Mouse (Mus musculus): ENCODE measurements around the gene Dlg1.

- TF ChIP-seq CTCF (IDR thresholded peaks at IDR 0.05; ENCODE audit: low read depth, low read length) = no peak
- TF ChIP-seq GATA1 (IDR thresholded peaks at IDR 0.05; ENCODE audit: borderline replicate concordance, low read length) = no peak
- TF ChIP-seq TAL1 (conservative IDR thresholded peaks at IDR 0.05; ENCODE audit: low read depth, low read length) = no peak
These were observed 233.9 kb downstream of the Dlg1 start for GRCm38 (mm10) chr16:31896971-31897774.
